Mouse (Mus musculus): ENCODE results near the gene 1500009C09Rik. TPM values are rescaled to one million over a fixed set of nuclear protein-coding genes. Genes with fewer than 3 reads are reported as not detected.
A peak's percentile ranks its signal among the peaks of the same experiment; 100 is the strongest.

Gene 1500009C09Rik
- total RNA-seq (2021) = not detected
- polyA plus RNA-seq (2012; rRNA removed) = 0.08 TPM in 1 of 2 replicates, not detected in the other
- long read RNA-seq = 0 reads

DNA sequence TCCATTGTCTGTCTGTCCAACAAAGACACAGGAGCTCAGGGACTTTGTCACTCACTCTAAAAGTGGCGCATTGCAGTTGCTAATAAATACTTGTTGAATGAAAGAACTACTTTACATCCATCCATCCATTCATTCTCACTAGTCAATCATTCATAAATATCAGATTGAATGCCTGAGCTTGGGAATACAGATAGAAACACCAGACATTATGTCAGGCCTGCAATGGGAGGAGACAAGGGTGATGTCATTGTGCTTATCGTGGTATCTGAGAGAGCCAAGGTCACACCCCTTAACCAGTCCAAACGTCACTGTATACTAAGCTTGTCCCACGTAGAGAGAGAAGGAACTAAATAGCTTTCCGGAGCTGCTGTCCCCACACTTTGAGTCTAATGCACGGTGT lies at the start of gene 1500009C09Rik:
Gene 1500009C09Rik, plus strand, starts transcription at position 301 of the 400 bp plus-strand sequence.
- Histone ChIP-seq H3K36me3 (ENCODE audit: control insufficient read depth, insufficient read depth, low read length) (no peaks in the 10 kb centered on the region), H3K4me3 (no peak within 1 kb of the TSS), H3K79me2 (replicated peaks; ENCODE audit: control insufficient read depth, insufficient read depth, low read length) (no peaks in the 10 kb centered on the region), H3K27me3 (ENCODE audit: control insufficient read depth, insufficient read depth, low read length) (no peaks in the 10 kb centered on the region), H3K27ac (no peak within 1 kb of the TSS), H3K9ac (ENCODE audit: low read depth, low read length) (no peak within 1 kb of the TSS), H3K4me1 (ENCODE audit: control insufficient read depth, insufficient read depth, low read length) (no peaks in the 10 kb centered on the region)
- DNase-seq = no peak
- WGBS = 66% methylated on average over 6 of the region's 6 CpGs
- TF ChIP-seq EP300 (IDR thresholded peaks at IDR 0.05; ENCODE audit: insufficient read depth, low read depth, low read length) (no peak), CTCF (IDR thresholded peaks at IDR 0.05) (no peak), POLR2A (IDR thresholded peaks at IDR 0.05; ENCODE audit: insufficient read depth, low read depth, low read length) (no peak)
- intact Hi-C loops (cut with DNase I) = no loop called here

GRCm38 (mm10) chr15:82203090-82203489 lies 49.1 kb upstream of the 1500009C09Rik start:
- WGBS = 97% methylated on average over 10 of the region's 10 CpGs
- TF ChIP-seq EP300 (IDR thresholded peaks at IDR 0.05; ENCODE audit: insufficient read depth, low read depth, low read length) (no peak), POLR2A (IDR thresholded peaks at IDR 0.05; ENCODE audit: insufficient read depth, low read depth, low read length) (no peak), CTCF (IDR thresholded peaks at IDR 0.05) (no peak)
- Histone ChIP-seq H3K27me3 (ENCODE audit: control insufficient read depth, insufficient read depth, low read length) (no peaks in the 10 kb centered on the region), H3K4me1 (ENCODE audit: control insufficient read depth, insufficient read depth, low read length) (peaks cover 7% of the 10 kb centered on the region), H3K79me2 (replicated peaks; ENCODE audit: control insufficient read depth, insufficient read depth, low read length) (no peaks in the 10 kb centered on the region), H3K9ac (ENCODE audit: low read depth, low read length) (no peak overlapping the region), H3K27ac (no peak overlapping the region), H3K36me3 (ENCODE audit: control insufficient read depth, insufficient read depth, low read length) (no peaks in the 10 kb centered on the region), H3K4me3 (no peak overlapping the region)
- no peak for DNase-seq
- intact Hi-C loops (cut with DNase I) = no loop called here

DNA sequence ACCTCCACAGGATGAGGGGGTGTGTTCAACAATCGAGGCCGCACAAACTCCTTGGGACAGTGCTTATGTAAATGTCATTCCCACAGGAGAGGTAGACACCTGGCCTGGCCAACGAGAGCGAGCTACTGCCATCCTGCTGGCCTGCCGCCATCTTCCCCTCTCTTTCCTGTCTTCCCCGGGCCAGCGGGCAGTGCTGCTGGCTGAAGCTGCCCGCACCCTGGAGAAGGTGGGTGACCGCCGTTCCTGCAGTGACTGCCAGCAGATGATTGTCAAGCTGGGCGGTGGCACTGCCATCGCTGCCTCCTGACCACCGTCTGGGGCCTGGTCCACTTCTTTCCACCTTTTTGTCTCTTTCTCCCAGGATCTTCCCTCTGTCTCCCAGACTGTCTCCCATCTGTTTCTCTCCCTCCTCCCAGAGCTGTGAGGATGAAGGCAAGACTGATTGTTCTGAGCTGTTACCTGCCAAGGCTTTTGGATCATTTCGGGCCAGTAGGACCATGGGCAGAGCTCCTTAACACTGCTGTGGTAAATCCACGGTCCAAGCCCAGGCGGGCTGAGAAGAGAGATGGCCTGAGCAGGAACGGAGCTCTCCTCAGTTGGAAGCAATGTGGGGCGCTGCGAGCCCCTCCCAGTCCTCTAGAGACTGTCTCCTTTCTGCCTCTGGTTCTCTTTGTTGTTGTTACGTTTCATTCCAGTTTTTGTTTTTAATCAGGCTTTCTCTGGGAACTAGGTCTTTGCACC lies 48.4 kb upstream of the 1500009C09Rik start:
- H3K79me2 ChIP-seq (replicated peaks; ENCODE audit: control insufficient read depth, insufficient read depth, low read length) = no peaks in the 10 kb centered on the region
- TF ChIP-seq CTCF (IDR thresholded peaks at IDR 0.05) = no peak
- no peak for TF ChIP-seq POLR2A (IDR thresholded peaks at IDR 0.05; ENCODE audit: insufficient read depth, low read depth, low read length)
- peaks cover 7% of the 10 kb centered on the region for H3K4me1 ChIP-seq (ENCODE audit: control insufficient read depth, insufficient read depth, low read length)
- 83% methylated on average over 20 of the region's 20 CpGs for whole genome bisulfite sequencing
- intact Hi-C loops (cut with DNase I) = no loop called here
- no peak overlapping the region for H3K9ac ChIP-seq (ENCODE audit: low read depth, low read length)
- no peak overlapping the region for H3K4me3 ChIP-seq
- DNase-seq = no peak
- no peaks in the 10 kb centered on the region for H3K36me3 ChIP-seq (ENCODE audit: control insufficient read depth, insufficient read depth, low read length)
- H3K27me3 ChIP-seq (ENCODE audit: control insufficient read depth, insufficient read depth, low read length) = no peaks in the 10 kb centered on the region
- H3K27ac ChIP-seq = no peak overlapping the region

DNA sequence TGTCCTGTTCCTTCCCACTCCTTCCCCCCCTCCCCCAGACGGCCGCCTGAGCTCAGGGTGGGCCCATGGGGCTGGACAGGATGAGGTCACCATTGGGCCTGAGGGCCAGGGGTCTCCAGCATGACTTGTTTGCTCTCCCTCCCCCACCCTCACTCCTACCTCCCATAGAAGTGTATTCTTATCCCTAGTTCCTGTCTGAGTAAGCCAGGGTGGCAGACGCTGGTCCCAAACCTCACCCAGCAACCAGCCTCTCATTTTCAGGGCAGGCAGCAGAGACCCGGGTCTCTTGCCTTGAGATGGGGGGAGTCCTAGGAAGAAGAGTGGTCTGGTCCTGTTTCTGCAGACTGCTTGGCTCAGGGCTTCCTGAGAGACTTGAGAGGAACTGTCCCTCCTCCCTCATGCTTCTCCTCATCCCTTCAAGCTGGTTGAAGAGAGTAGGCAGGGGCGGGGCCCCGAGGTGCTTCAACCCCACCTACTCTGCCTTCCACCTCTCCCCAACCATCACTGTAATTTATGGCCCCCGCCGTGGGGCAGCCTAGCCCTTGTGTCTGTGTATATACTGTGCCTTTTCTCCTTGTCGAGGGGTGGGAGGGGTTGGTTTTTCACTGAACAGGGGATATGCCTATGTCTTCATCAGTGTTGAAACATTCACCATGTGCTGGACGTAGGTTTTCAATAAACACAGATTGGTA lies 47.4 kb upstream of the 1500009C09Rik start:
- Histone ChIP-seq H3K79me2 (replicated peaks; ENCODE audit: control insufficient read depth, insufficient read depth, low read length) (no peaks in the 10 kb centered on the region), H3K4me3 (no peak overlapping the region), H3K27me3 (ENCODE audit: control insufficient read depth, insufficient read depth, low read length) (no peaks in the 10 kb centered on the region; the same call in 1 of the 2 replicates), H3K36me3 (ENCODE audit: control insufficient read depth, insufficient read depth, low read length) (no peaks in the 10 kb centered on the region), H3K4me1 (ENCODE audit: control insufficient read depth, insufficient read depth, low read length) (peaks cover 7% of the 10 kb centered on the region), H3K9ac (ENCODE audit: low read depth, low read length) (no peak overlapping the region), H3K27ac (no peak overlapping the region)
- DNase-seq = no peak
- intact Hi-C loops (cut with DNase I) = no loop called here
- TF ChIP-seq EP300 (IDR thresholded peaks at IDR 0.05; ENCODE audit: insufficient read depth, low read depth, low read length) (no peak), CTCF (IDR thresholded peaks at IDR 0.05) (no peak), POLR2A (IDR thresholded peaks at IDR 0.05; ENCODE audit: insufficient read depth, low read depth, low read length) (no peak)
- WGBS = 71% methylated on average over 10 of the region's 10 CpGs

GRCm38 (mm10) chr15:82206365-82207104 lies 45.7 kb upstream of the 1500009C09Rik start:
- DNase-seq = peak; percentile 85 to 86
- 0 out of 2 replicates have a peak, but pooled peaks have one; percentile 18 for TF ChIP-seq EP300 (IDR thresholded peaks at IDR 0.05; ENCODE audit: insufficient read depth, low read depth, low read length)
- no peak for TF ChIP-seq CTCF (IDR thresholded peaks at IDR 0.05)
- no peak for TF ChIP-seq POLR2A (IDR thresholded peaks at IDR 0.05; ENCODE audit: insufficient read depth, low read depth, low read length)
- Histone ChIP-seq H3K36me3 (ENCODE audit: control insufficient read depth, insufficient read depth, low read length) (no peaks in the 10 kb centered on the region), H3K4me3 (no peak overlapping the region), H3K9ac (ENCODE audit: low read depth, low read length) (no peak overlapping the region), H3K4me1 (ENCODE audit: control insufficient read depth, insufficient read depth, low read length) (peaks cover 7% of the 10 kb centered on the region), H3K79me2 (replicated peaks; ENCODE audit: control insufficient read depth, insufficient read depth, low read length) (no peaks in the 10 kb centered on the region), H3K27ac (no peak overlapping the region), H3K27me3 (ENCODE audit: control insufficient read depth, insufficient read depth, low read length) (no peaks in the 10 kb centered on the region; the same call in 1 of the 2 replicates)
- intact Hi-C loops (cut with DNase I) = no loop called here
- WGBS = 30% methylated on average over 9 of the region's 9 CpGs
